Mouse (Mus musculus): ENCODE results near the gene Kazn. TPM values are rescaled to one million over a fixed set of nuclear protein-coding genes. Genes with fewer than 3 reads are reported as not detected.

Gene Kazn
- polyA plus RNA-seq, 1 experiment from 2014 or later, result 16.4 TPM

- H3K4me1 ChIP-seq (replicated peaks; ENCODE audit: insufficient read depth, low read length), result peaks cover 24% of the 10 kb centered on the region
- no peak for TF ChIP-seq CTCF (IDR thresholded peaks at IDR 0.05; ENCODE audit: low read depth)
- H3K4me3 ChIP-seq (replicated peaks; ENCODE audit: low read depth, low read length), result no peak overlapping the region
- WGBS, result 44% methylated on average over 21 of the region's 22 CpGs
- H3K9me3 ChIP-seq (replicated peaks; ENCODE audit: low read length), result no peaks in the 10 kb centered on the region
- H3K4me2 ChIP-seq (ENCODE audit: low read length), result no peak overlapping the region
- DNase-seq (ENCODE audit: low spot score), result no peak
- H3K27me3 ChIP-seq (ENCODE audit: insufficient read depth, low read length), result no peaks in the 10 kb centered on the region
- ATAC-seq (replicated peaks; ENCODE audit: low FRiP score, low read depth), result peak; percentile 78
- H3K27ac ChIP-seq, result peak overlapping the region; percentile 68
- H3K36me3 ChIP-seq (ENCODE audit: insufficient read depth, low read length), result no peaks in the 10 kb centered on the region
- H3K9ac ChIP-seq (ENCODE audit: low read depth, low read length), result no peak overlapping the region
Observed at GRCm38 (mm10) chr4:142052391-142053132, 186.6 kb downstream of the Kazn start.

Other genes with a start within 250 kb of the Kazn start
- 0.32 and 0.50 TPM in 2 replicates for gene Fhad1, start 224.3 kb downstream of the Kazn start, polyA plus RNA-seq (2015; fragmentation: Nextera tagmentation; extraction: Ambion mirVana)
- 53.8 and 56.8 TPM in 2 replicates for gene Tmem51, start 155.1 kb downstream of the Kazn start, polyA plus RNA-seq (2015; fragmentation: Nextera tagmentation; extraction: Ambion mirVana)

All from kidney, postnatal 0 days (tissue).